Mouse (Mus musculus): Measurements from ENCODE around the gene Fndc9. TPM values are rescaled to one million over a fixed set of nuclear protein-coding genes. Genes with fewer than 3 reads are reported as not detected.

Fndc9 gene
- polyA plus RNA-seq, 1 experiment from 2014 or later, result 0.11 TPM

DNA sequence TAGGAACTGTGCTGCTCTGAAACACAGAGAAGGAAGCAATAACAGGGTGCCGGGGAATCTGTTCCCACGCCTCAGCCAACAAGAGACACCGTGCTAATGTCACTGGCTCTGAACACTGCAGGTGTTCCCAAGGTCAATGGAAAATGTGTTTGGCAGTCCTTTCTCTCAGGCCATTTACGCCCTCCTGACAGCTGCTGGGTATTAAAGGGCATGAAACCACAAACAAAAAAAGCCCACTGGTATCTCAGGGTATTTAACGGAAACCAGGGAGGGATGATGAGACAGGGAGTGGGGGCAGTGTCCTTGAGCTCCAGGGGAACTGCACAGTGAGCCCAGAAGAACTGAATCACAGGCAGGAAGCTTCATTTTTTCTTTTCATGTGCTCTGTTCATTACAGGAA lies 42.8 kb downstream of the Fndc9 start:
- ATAC-seq (ENCODE audit: insufficient number of reproducible peaks, insufficient read depth, low FRiP score, low TSS enrichment, low read depth), result no peak
- H3K27ac ChIP-seq, result no peak overlapping the region
- H3K9ac ChIP-seq, result no peak overlapping the region
- H3K9me3 ChIP-seq, result no peaks in the 10 kb centered on the region
- H3K4me2 ChIP-seq, result no peak overlapping the region
- H3K27me3 ChIP-seq, result no peaks in the 10 kb centered on the region
- H3K36me3 ChIP-seq, result 0 out of 2 replicates have a peak, but pooled peaks cover 17% of the 10 kb centered on the region
- 66% methylated on average over 5 of the region's 5 CpGs for WGBS
- H3K4me1 ChIP-seq, result no peaks in the 10 kb centered on the region
- no peak overlapping the region for H3K4me3 ChIP-seq

GRCm38 (mm10) chr11:46278709-46279108 lies 43.4 kb downstream of the Fndc9 start:
- 0 out of 2 replicates have a peak, but pooled peaks cover 15% of the 10 kb centered on the region for H3K36me3 ChIP-seq
- 92% methylated on average over 12 of the region's 12 CpGs for WGBS
- no peak overlapping the region for H3K9ac ChIP-seq
- H3K4me3 ChIP-seq, result no peak overlapping the region
- no peaks in the 10 kb centered on the region for H3K4me1 ChIP-seq
- H3K9me3 ChIP-seq, result no peaks in the 10 kb centered on the region
- no peak overlapping the region for H3K27ac ChIP-seq
- no peak overlapping the region for H3K4me2 ChIP-seq
- ATAC-seq (ENCODE audit: insufficient number of reproducible peaks, insufficient read depth, low FRiP score, low TSS enrichment, low read depth), result no peak
- H3K27me3 ChIP-seq, result no peaks in the 10 kb centered on the region

DNA sequence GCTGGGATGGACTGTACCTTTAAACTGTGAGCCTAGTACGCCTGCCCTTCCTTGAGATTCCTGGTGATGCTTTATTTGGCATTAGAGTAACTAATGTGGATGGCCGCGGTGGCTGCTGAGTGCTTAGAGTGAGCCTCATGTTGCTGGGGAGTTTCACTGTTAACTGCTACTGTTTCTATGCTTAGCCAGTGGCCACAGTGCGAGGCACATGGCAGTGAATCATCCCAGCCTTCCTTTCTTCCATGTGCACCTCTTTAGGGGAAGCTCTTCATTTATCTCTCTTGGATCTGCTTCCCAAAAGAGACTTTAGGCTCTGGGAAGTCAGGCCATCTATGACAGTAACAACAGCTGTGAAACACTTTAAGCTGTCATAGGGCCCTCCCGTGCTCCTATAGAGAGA lies 47.3 kb downstream of the Fndc9 start:
- Histone ChIP-seq H3K36me3 (0 out of 2 replicates have a peak, but pooled peaks cover 10% of the 10 kb centered on the region), H3K27me3 (no peaks in the 10 kb centered on the region), H3K27ac (no peak overlapping the region), H3K9ac (no peak overlapping the region), H3K4me3 (no peak overlapping the region), H3K4me1 (peaks cover 9% of the 10 kb centered on the region; the same call in 1 of the 2 replicates), H3K9me3 (no peaks in the 10 kb centered on the region), H3K4me2 (no peak overlapping the region)
- ATAC-seq (ENCODE audit: insufficient number of reproducible peaks, insufficient read depth, low FRiP score, low TSS enrichment, low read depth), result no peak
- WGBS, result 93% methylated on average over 5 of the region's 5 CpGs

GRCm38 (mm10) chr11:46283800-46284199 lies 48.5 kb downstream of the Fndc9 start:
- no peak for ATAC-seq (ENCODE audit: insufficient number of reproducible peaks, insufficient read depth, low FRiP score, low TSS enrichment, low read depth)
- 93% methylated on average over 6 of the region's 6 CpGs for WGBS
- Histone ChIP-seq H3K27ac (no peak overlapping the region), H3K9ac (no peak overlapping the region), H3K4me3 (no peak overlapping the region), H3K9me3 (no peaks in the 10 kb centered on the region), H3K36me3 (0 out of 2 replicates have a peak, but pooled peaks cover 10% of the 10 kb centered on the region), H3K27me3 (no peaks in the 10 kb centered on the region), H3K4me1 (peaks cover 9% of the 10 kb centered on the region; the same call in 1 of the 2 replicates), H3K4me2 (no peak overlapping the region)

DNA sequence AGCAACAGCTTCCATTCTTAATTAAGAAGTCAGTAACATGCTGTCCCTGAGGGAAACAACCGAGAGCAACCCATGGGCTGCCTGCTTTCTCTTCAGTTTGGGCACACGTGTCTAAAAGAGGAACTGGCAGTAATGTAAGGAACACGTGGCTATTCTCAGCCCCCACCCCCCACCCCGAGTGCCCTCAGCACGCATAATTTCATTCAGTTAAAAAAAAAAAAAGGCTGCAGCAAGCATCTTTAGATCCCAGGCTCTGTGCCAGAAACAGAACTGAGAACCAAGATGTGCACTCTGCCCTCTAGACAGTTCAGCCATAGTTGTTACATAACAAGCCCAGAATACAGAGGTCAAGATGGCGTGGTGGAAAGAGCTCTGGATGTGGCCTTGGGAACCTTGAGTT lies 51.5 kb downstream of the Fndc9 start:
- Histone ChIP-seq H3K36me3 (0 out of 2 replicates have a peak, but pooled peaks cover 10% of the 10 kb centered on the region), H3K27me3 (no peaks in the 10 kb centered on the region), H3K4me3 (no peak overlapping the region), H3K4me1 (peaks cover 15% of the 10 kb centered on the region; the same call in 1 of the 2 replicates), H3K27ac (no peak overlapping the region), H3K4me2 (no peak overlapping the region), H3K9ac (no peak overlapping the region), H3K9me3 (no peaks in the 10 kb centered on the region)
- no peak for ATAC-seq (ENCODE audit: insufficient number of reproducible peaks, insufficient read depth, low FRiP score, low TSS enrichment, low read depth)
- WGBS, result 29% methylated on average over 6 of the region's 6 CpGs

GRCm38 (mm10) chr11:46288091-46288490 lies 52.8 kb downstream of the Fndc9 start:
- 60% methylated on average over 5 of the region's 5 CpGs for WGBS

GRCm38 (mm10) chr11:46289022-46289421 lies 53.7 kb downstream of the Fndc9 start:
- Histone ChIP-seq H3K4me3 (no peak overlapping the region), H3K27ac (no peak overlapping the region), H3K36me3 (0 out of 2 replicates have a peak, but pooled peaks cover 3% of the 10 kb centered on the region), H3K9ac (no peak overlapping the region), H3K9me3 (no peaks in the 10 kb centered on the region), H3K4me1 (peaks cover 15% of the 10 kb centered on the region; the same call in 1 of the 2 replicates), H3K4me2 (no peak overlapping the region), H3K27me3 (no peaks in the 10 kb centered on the region)
- ATAC-seq (ENCODE audit: insufficient number of reproducible peaks, insufficient read depth, low FRiP score, low TSS enrichment, low read depth), result no peak
- WGBS, result 88% methylated on average over 4 of the region's 4 CpGs

More at GRCm38 (mm10) chr11:46288091-46288490, 52.8 kb downstream of the Fndc9 start:
- H3K4me2 ChIP-seq, result no peak overlapping the region
- H3K9me3 ChIP-seq, result no peaks in the 10 kb centered on the region
- 0 out of 2 replicates have a peak, but pooled peaks cover 7% of the 10 kb centered on the region for H3K36me3 ChIP-seq
- H3K4me3 ChIP-seq, result no peak overlapping the region
- no peak for ATAC-seq (ENCODE audit: insufficient number of reproducible peaks, insufficient read depth, low FRiP score, low TSS enrichment, low read depth)
- no peaks in the 10 kb centered on the region for H3K27me3 ChIP-seq
- peaks cover 15% of the 10 kb centered on the region; the same call in 1 of the 2 replicates for H3K4me1 ChIP-seq
- no peak overlapping the region for H3K27ac ChIP-seq
- H3K9ac ChIP-seq, result no peak overlapping the region

Other genes starting within 250 kb of the Fndc9 start
- 3.1 and 5.8 TPM in 2 replicates for gene Gm12166, start 183.2 kb upstream of the Fndc9 start, polyA plus RNA-seq (2015; fragmentation: Nextera tagmentation; extraction: Ambion mirVana)
- gene Adam19, start 179.5 kb upstream of the Fndc9 start, polyA plus RNA-seq (2015; fragmentation: Nextera tagmentation; extraction: Ambion mirVana), result 9.7 and 10.0 TPM in 2 replicates
- 1.4 and 2.0 TPM in 2 replicates for gene Nipal4, start 69.0 kb upstream of the Fndc9 start, polyA plus RNA-seq (2015; fragmentation: Nextera tagmentation; extraction: Ambion mirVana)
- 8.9 and 10.4 TPM in 2 replicates for gene Cyfip2, start 77.3 kb downstream of the Fndc9 start, polyA plus RNA-seq (2015; fragmentation: Nextera tagmentation; extraction: Ambion mirVana)
- 0.07 TPM in 1 of 2 replicates, not detected in the other for gene Itk, start 154.0 kb downstream of the Fndc9 start, polyA plus RNA-seq (2015; fragmentation: Nextera tagmentation; extraction: Ambion mirVana)
- gene Fam71b, start 161.0 kb downstream of the Fndc9 start, polyA plus RNA-seq (2015; fragmentation: Nextera tagmentation; extraction: Ambion mirVana), result not detected in 2 replicates
- gene Med7, start 201.4 kb downstream of the Fndc9 start, polyA plus RNA-seq (2015; fragmentation: Nextera tagmentation; extraction: Ambion mirVana), result 83.3 and 83.5 TPM in 2 replicates
- gene Havcr2, start 219.4 kb downstream of the Fndc9 start, polyA plus RNA-seq (2015; fragmentation: Nextera tagmentation; extraction: Ambion mirVana), result not detected in 2 replicates